Mouse (Mus musculus): ENCODE measurements around the gene Mtmr12.

GRCm38 (mm10) chr15:12236961-12237360 lies 32.1 kb downstream of the Mtmr12 start:
- TF ChIP-seq GATA1 (IDR thresholded peaks at IDR 0.05; ENCODE audit: borderline replicate concordance, low read length) (no peak), FLI1 (IDR thresholded peaks at IDR 0.05; ENCODE audit: low read length) (no peak)
